Mouse (Mus musculus): ENCODE measurements around the gene Rtp4.

GRCm38 (mm10) chr16:23541046-23541445 is 21.0 kb downstream of the Rtp4 start:
- no peak for TF ChIP-seq CTCF (IDR thresholded peaks at IDR 0.05; ENCODE audit: low read depth)
- TF ChIP-seq EP300 (IDR thresholded peaks at IDR 0.05; ENCODE audit: low read depth) = no peak

All from liver, embryonic 14.5 days (tissue).